In the genomic region with DNA sequence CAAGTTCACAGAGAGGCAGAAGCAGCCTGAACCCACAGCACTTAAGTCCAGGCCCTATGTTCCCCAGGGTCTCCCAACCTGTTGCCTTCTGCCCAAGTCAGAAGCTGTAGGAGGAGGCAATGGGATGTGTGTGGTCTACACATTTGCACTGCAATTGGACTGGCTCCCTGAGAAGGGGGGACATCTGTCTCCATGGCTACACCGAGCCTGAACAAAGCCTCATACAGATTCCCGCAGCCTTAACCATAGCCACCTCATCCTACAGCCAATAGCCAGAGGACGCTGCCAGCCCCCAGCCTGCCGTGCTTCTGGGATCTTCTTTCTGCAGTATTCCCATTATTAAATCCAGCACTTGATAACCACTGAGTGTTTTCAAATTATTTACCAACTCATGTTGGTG, we compare ENCODE assay signal across 25 mouse cellular contexts. TPM values are rescaled to one million over a fixed set of nuclear protein-coding genes. Genes with fewer than 3 reads are reported as not detected.
DNase-seq lines count a peak whose midpoint lies in the region; ATAC-seq and TF ChIP-seq lines count a peak whose summit lies in the region.
"Had no signal": no experiment of that assay in that cellular context is flagged by ENCODE, and none has a peak within 500 bp of the region (broad histone marks: within the 10 kb centered on the region; RNA-seq: fewer than 3 reads in every experiment).

No protein-coding gene starts in this region.

- no peak overlapping the region for H3K4me2 ChIP-seq in hindbrain, embryonic 11.5 days (replicated peaks; ENCODE audit: low read depth, low read length)
- no peak overlapping the region for H3K4me2 ChIP-seq in hindbrain, embryonic 14.5 days (replicated peaks)
- H3K4me2 ChIP-seq in neural tube, embryonic 12.5 days (replicated peaks), result no peak overlapping the region
- no peak overlapping the region for H3K4me2 ChIP-seq in neural tube, embryonic 15.5 days
- no peak overlapping the region for H3K4me2 ChIP-seq in midbrain, embryonic 11.5 days
- H3K4me2 ChIP-seq in midbrain, postnatal 0 days (ENCODE audit: low read depth, low read length, poor library complexity, severe bottlenecking), result no peak overlapping the region
- H3K4me2 ChIP-seq: embryonic facial prominence, embryonic 12.5 days; heart, embryonic 12.5 days; limb, embryonic 15.5 days; liver, embryonic 13.5 days had no signal

- ATAC-seq in hindbrain, embryonic 11.5 days (ENCODE audit: low FRiP score), result no peak
- ATAC-seq in hindbrain, embryonic 14.5 days (ENCODE audit: low FRiP score), result no peak; the same call in 1 of the 2 replicates
- 0 out of 2 replicates have a peak, but pooled peaks have one; percentile 41 for ATAC-seq in neural tube, embryonic 12.5 days (ENCODE audit: low FRiP score, low read depth)
- ATAC-seq in neural tube, embryonic 15.5 days (ENCODE audit: low FRiP score), result no peak
- 0 out of 2 replicates have a peak, but pooled peaks have one; percentile 24 for ATAC-seq in midbrain, embryonic 11.5 days (ENCODE audit: low FRiP score)
- ATAC-seq in midbrain, postnatal 0 days (ENCODE audit: low FRiP score), result 0 out of 2 replicates have a peak, but pooled peaks have one; percentile 41
- ATAC-seq: lung, postnatal 0 days had no signal

- no peak for TF ChIP-seq CTCF in midbrain, postnatal 0 days (IDR thresholded peaks at IDR 0.05)

- H3K27me3 ChIP-seq in hindbrain, embryonic 11.5 days (ENCODE audit: control insufficient read depth, insufficient read depth, low read length), result 0 out of 2 replicates have a peak, but pooled peaks cover 2% of the 10 kb centered on the region
- H3K27me3 ChIP-seq in hindbrain, embryonic 14.5 days (ENCODE audit: control insufficient read depth, insufficient read depth, low read length), result no peaks in the 10 kb centered on the region
- H3K27me3 ChIP-seq in neural tube, embryonic 12.5 days (replicated peaks), result 0 out of 2 replicates have a peak, but pooled peaks cover 5% of the 10 kb centered on the region
- H3K27me3 ChIP-seq in neural tube, embryonic 15.5 days (replicated peaks), result no peaks in the 10 kb centered on the region
- H3K27me3 ChIP-seq in midbrain, embryonic 11.5 days (ENCODE audit: control insufficient read depth, insufficient read depth, low read length), result no peaks in the 10 kb centered on the region
- H3K27me3 ChIP-seq in midbrain, postnatal 0 days (ENCODE audit: insufficient read depth, low read length), result no peaks in the 10 kb centered on the region
- H3K27me3 ChIP-seq: embryonic facial prominence, embryonic 12.5 days had no signal

- H3K36me3 ChIP-seq in hindbrain, embryonic 11.5 days (ENCODE audit: control insufficient read depth, insufficient read depth, low read length), result no peaks in the 10 kb centered on the region
- H3K36me3 ChIP-seq in hindbrain, embryonic 14.5 days (replicated peaks; ENCODE audit: control insufficient read depth, insufficient read depth), result no peaks in the 10 kb centered on the region
- H3K36me3 ChIP-seq in neural tube, embryonic 12.5 days, result no peaks in the 10 kb centered on the region
- no peaks in the 10 kb centered on the region for H3K36me3 ChIP-seq in neural tube, embryonic 15.5 days
- no peaks in the 10 kb centered on the region for H3K36me3 ChIP-seq in midbrain, embryonic 11.5 days (ENCODE audit: control insufficient read depth, insufficient read depth, low read length)
- no peaks in the 10 kb centered on the region for H3K36me3 ChIP-seq in midbrain, postnatal 0 days (ENCODE audit: insufficient read depth, low read length)
- H3K36me3 ChIP-seq: embryonic facial prominence, embryonic 12.5 days; limb, embryonic 10.5 days; limb, embryonic 15.5 days; liver, embryonic 13.5 days had no signal

- no peak overlapping the region for H3K9ac ChIP-seq in hindbrain, embryonic 11.5 days (ENCODE audit: low read depth, low read length)
- no peak overlapping the region for H3K9ac ChIP-seq in hindbrain, embryonic 14.5 days
- H3K9ac ChIP-seq in neural tube, embryonic 12.5 days, result no peak overlapping the region
- H3K9ac ChIP-seq in neural tube, embryonic 15.5 days (replicated peaks), result no peak overlapping the region
- H3K9ac ChIP-seq in midbrain, embryonic 11.5 days (ENCODE audit: low read length), result no peak overlapping the region
- no peak overlapping the region for H3K9ac ChIP-seq in midbrain, postnatal 0 days (replicated peaks; ENCODE audit: low read length, poor library complexity, severe bottlenecking)
- H3K9ac ChIP-seq: embryonic facial prominence, embryonic 12.5 days; heart, embryonic 12.5 days; limb, embryonic 15.5 days; liver, embryonic 13.5 days had no signal

- peak; percentile 38 for DNase-seq in hindbrain, embryonic 11.5 days (ENCODE audit: low spot score)
- no peak for DNase-seq in hindbrain, embryonic 14.5 days (ENCODE audit: low spot score)
- DNase-seq in midbrain, embryonic 11.5 days (ENCODE audit: low spot score, missing footprints), result no peak
- DNase-seq in midbrain, postnatal 0 days (ENCODE audit: low spot score), result peak; percentile 73
- no peak for DNase-seq in spleen, postnatal 10 days (ENCODE audit: low spot score in 2 of 2)
- DNase-seq in embryo, embryonic 9.5 days (ENCODE audit: extremely low spot score), result no peak
- DNase-seq: adrenal gland, adult 8-10 months; cerebellum, adult 11 months; cerebellum, adult 9-10 months; cerebellum, postnatal 36 days; heart, adult 2 months; heart, postnatal 4 days; kidney, adult 2 months; kidney, postnatal 4 days; liver, embryonic 13.5 days; lung, adult 18-20 months; lung, postnatal 4 days had no signal

- H3K9me3 ChIP-seq in hindbrain, embryonic 11.5 days (ENCODE audit: control insufficient read depth, low read length), result no peaks in the 10 kb centered on the region
- no peaks in the 10 kb centered on the region for H3K9me3 ChIP-seq in hindbrain, embryonic 14.5 days (ENCODE audit: control insufficient read depth, low read length)
- H3K9me3 ChIP-seq in neural tube, embryonic 12.5 days, result no peaks in the 10 kb centered on the region
- H3K9me3 ChIP-seq in neural tube, embryonic 15.5 days (replicated peaks), result no peaks in the 10 kb centered on the region
- no peaks in the 10 kb centered on the region for H3K9me3 ChIP-seq in midbrain, embryonic 11.5 days (ENCODE audit: control insufficient read depth, low read length)
- no peaks in the 10 kb centered on the region for H3K9me3 ChIP-seq in midbrain, postnatal 0 days (ENCODE audit: low read length)
- H3K9me3 ChIP-seq: embryonic facial prominence, embryonic 12.5 days; limb, embryonic 10.5 days; limb, embryonic 15.5 days; liver, embryonic 13.5 days had no signal

- no peaks in the 10 kb centered on the region; the same call in 1 of the 2 replicates for H3K4me1 ChIP-seq in hindbrain, embryonic 11.5 days (replicated peaks; ENCODE audit: control insufficient read depth, insufficient read depth, low read length)
- peaks cover 10% of the 10 kb centered on the region; the same call in 1 of the 2 replicates for H3K4me1 ChIP-seq in hindbrain, embryonic 14.5 days (replicated peaks; ENCODE audit: control insufficient read depth, insufficient read depth, low read length)
- peaks cover 14% of the 10 kb centered on the region for H3K4me1 ChIP-seq in neural tube, embryonic 12.5 days
- peaks cover 29% of the 10 kb centered on the region for H3K4me1 ChIP-seq in neural tube, embryonic 15.5 days
- peaks cover 3% of the 10 kb centered on the region; the same call in 1 of the 2 replicates for H3K4me1 ChIP-seq in midbrain, embryonic 11.5 days (ENCODE audit: control insufficient read depth, insufficient read depth, low read length)
- H3K4me1 ChIP-seq in midbrain, postnatal 0 days (ENCODE audit: insufficient read depth, low read length), result no peaks in the 10 kb centered on the region; the same call in 1 of the 2 replicates
- H3K4me1 ChIP-seq: limb, embryonic 10.5 days; liver, embryonic 13.5 days; megakaryocyte, embryonic 14.5 days had no signal

- no peak overlapping the region for H3K4me3 ChIP-seq in hindbrain, embryonic 11.5 days (ENCODE audit: low read depth, low read length)
- H3K4me3 ChIP-seq in hindbrain, embryonic 14.5 days (replicated peaks; ENCODE audit: low read length), result no peak overlapping the region
- H3K4me3 ChIP-seq in neural tube, embryonic 12.5 days, result no peak overlapping the region
- H3K4me3 ChIP-seq in neural tube, embryonic 15.5 days (replicated peaks), result no peak overlapping the region
- no peak overlapping the region for H3K4me3 ChIP-seq in midbrain, embryonic 11.5 days (ENCODE audit: low read depth, low read length)
- no peak overlapping the region for H3K4me3 ChIP-seq in midbrain, postnatal 0 days (ENCODE audit: low read depth, low read length)
- H3K4me3 ChIP-seq: embryonic facial prominence, embryonic 12.5 days; heart, adult 2 months; heart, embryonic 12.5 days; limb, embryonic 10.5 days; limb, embryonic 15.5 days; liver, embryonic 13.5 days; megakaryocyte, embryonic 14.5 days had no signal

- no peak overlapping the region for H3K27ac ChIP-seq in hindbrain, embryonic 11.5 days (ENCODE audit: low read depth, low read length)
- H3K27ac ChIP-seq in hindbrain, embryonic 14.5 days, result no peak overlapping the region
- H3K27ac ChIP-seq in neural tube, embryonic 12.5 days, result no peak overlapping the region
- H3K27ac ChIP-seq in neural tube, embryonic 15.5 days (replicated peaks), result no peak overlapping the region
- no peak overlapping the region for H3K27ac ChIP-seq in midbrain, embryonic 11.5 days (ENCODE audit: low read depth, low read length)
- no peak overlapping the region for H3K27ac ChIP-seq in midbrain, postnatal 0 days (ENCODE audit: low read depth, low read length)
- H3K27ac ChIP-seq: embryonic facial prominence, embryonic 12.5 days; heart, adult 2 months; limb, embryonic 10.5 days; limb, embryonic 15.5 days; liver, embryonic 13.5 days had no signal

- 49% methylated on average over 4 of the region's 4 CpGs for WGBS in hindbrain, embryonic 11.5 days
- WGBS in hindbrain, embryonic 14.5 days, result 14% methylated on average over 4 of the region's 4 CpGs
- 29% methylated on average over 4 of the region's 4 CpGs for WGBS in neural tube, embryonic 12.5 days
- WGBS in neural tube, embryonic 15.5 days, result 10% methylated on average over 4 of the region's 4 CpGs
- 54% methylated on average over 4 of the region's 4 CpGs for WGBS in midbrain, embryonic 11.5 days
- WGBS in midbrain, postnatal 0 days, result 30% methylated on average over 4 of the region's 4 CpGs

RNA-seq across cellular contexts. Expression of a gene that starts 20.0 kb away (rescaled TPM):
- polyA plus RNA-seq in hindbrain, embryonic 11.5 days (2014; fragmentation: Nextera tagmentation; extraction: Ambion mirVana), result 2.7 and 4.6 TPM in 2 replicates
- 11.2 and 16.2 TPM in 2 replicates for polyA plus RNA-seq in hindbrain, embryonic 14.5 days (2014; fragmentation: Nextera tagmentation; extraction: Ambion mirVana)
- 10.8 and 16.3 TPM in 2 replicates for polyA plus RNA-seq in neural tube, embryonic 12.5 days (2016; fragmentation: Nextera tagmentation; extraction: Ambion mirVana)
- 12.9 and 14.4 TPM in 2 replicates for polyA plus RNA-seq in neural tube, embryonic 15.5 days (2015; fragmentation: Nextera tagmentation; extraction: Ambion mirVana)
- polyA plus RNA-seq in midbrain, embryonic 11.5 days (2014; fragmentation: Nextera tagmentation; extraction: Ambion mirVana), result 1.7 and 2.1 TPM in 2 replicates
- 38.3 and 42.7 TPM in 2 replicates for total RNA-seq in midbrain, postnatal 0 days (2014; rRNA removed)
- 17.8 and 19.3 TPM in 2 replicates for polyA plus RNA-seq in midbrain, postnatal 0 days (2015; fragmentation: Nextera tagmentation; extraction: Ambion mirVana)

Comparison
In these comparisons a context has a peak if more than half of its experiments do, and no peak if none do; other contexts are left out.
1. ATAC-seq: peak in neural tube, embryonic 12.5 days (single experiment), midbrain, embryonic 11.5 days (single experiment) and midbrain, postnatal 0 days (single experiment); none in hindbrain, embryonic 11.5 days (single experiment), hindbrain, embryonic 14.5 days (single experiment) and neural tube, embryonic 15.5 days (single experiment).
2. DNase-seq: peak in hindbrain, embryonic 11.5 days (single experiment) and midbrain, postnatal 0 days (single experiment); none in hindbrain, embryonic 14.5 days (single experiment), midbrain, embryonic 11.5 days (single experiment), spleen, postnatal 10 days (0 of 2) and embryo, embryonic 9.5 days (single experiment).